Mouse (Mus musculus): ENCODE measurements around the gene Vmn2r19. TPM values are rescaled to one million over a fixed set of nuclear protein-coding genes. Genes with fewer than 3 reads are reported as not detected.

Gene Vmn2r19
- not detected in 2 replicates for polyA plus RNA-seq (2015; fragmentation: Nextera tagmentation; extraction: Ambion mirVana)

DNA sequence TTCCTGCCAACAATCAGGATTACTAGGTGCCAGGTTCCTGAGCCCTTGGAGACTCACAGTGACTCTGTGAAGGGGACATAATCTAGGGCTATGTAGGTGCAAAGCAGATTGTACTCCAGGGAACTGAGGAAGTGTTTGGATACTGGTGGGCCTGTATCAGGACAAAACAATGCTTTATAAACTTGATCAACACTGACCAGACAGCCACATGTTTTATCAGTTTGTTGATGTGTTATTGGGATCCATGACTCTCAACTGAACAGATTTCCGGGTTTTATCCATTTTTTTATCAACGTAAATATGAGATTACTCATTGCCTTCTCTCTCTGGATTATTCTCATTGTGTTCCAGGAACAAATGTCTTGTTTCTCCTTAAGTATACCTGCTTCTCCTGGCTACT, at the start of gene Vmn2r19:
Gene Vmn2r19, plus strand, starts transcription at position 301 of the 400 bp plus-strand sequence.
- Histone ChIP-seq H3K4me3 (replicated peaks) (no peak within 1 kb of the TSS), H3K27ac (replicated peaks) (no peak within 1 kb of the TSS), H3K9ac (replicated peaks) (no peak within 1 kb of the TSS), H3K4me2 (no peak within 1 kb of the TSS), H3K9me3 (replicated peaks) (no peaks in the 10 kb centered on the region), H3K27me3 (replicated peaks) (no peaks in the 10 kb centered on the region), H3K36me3 (no peaks in the 10 kb centered on the region), H3K4me1 (no peaks in the 10 kb centered on the region)
- WGBS: 89% methylated on average over 2 of the region's 2 CpGs
- ATAC-seq (ENCODE audit: low FRiP score): no peak

DNA sequence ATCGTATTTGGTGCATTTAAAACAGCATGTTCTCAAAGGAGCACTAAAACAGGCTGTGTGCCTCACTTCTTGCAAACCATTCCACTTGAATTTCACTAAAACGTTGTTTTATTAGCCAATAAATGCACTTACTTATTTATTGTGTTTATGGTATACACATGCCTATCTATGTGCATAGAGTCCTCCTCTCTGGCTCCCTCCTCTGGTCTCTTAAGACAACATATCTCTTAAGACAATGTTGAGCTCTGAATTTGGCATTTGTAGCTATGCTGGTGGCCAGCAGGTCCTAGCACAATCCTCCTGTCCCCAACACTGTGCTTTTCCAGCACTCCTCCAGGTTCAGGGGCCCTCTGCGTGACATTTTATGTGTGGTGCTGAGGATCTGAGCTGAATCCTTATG, 49.2 kb upstream of the Vmn2r19 start:
- ATAC-seq (ENCODE audit: low FRiP score): no peak
- H3K4me2 ChIP-seq: no peak overlapping the region
- WGBS: 78% methylated on average over 3 of the region's 3 CpGs
- H3K9me3 ChIP-seq (replicated peaks): no peaks in the 10 kb centered on the region
- no peaks in the 10 kb centered on the region for H3K36me3 ChIP-seq
- no peak overlapping the region for H3K27ac ChIP-seq (replicated peaks)
- no peak overlapping the region for H3K9ac ChIP-seq (replicated peaks)
- H3K4me3 ChIP-seq (replicated peaks): no peak overlapping the region
- H3K27me3 ChIP-seq (replicated peaks): no peaks in the 10 kb centered on the region
- no peaks in the 10 kb centered on the region for H3K4me1 ChIP-seq

DNA sequence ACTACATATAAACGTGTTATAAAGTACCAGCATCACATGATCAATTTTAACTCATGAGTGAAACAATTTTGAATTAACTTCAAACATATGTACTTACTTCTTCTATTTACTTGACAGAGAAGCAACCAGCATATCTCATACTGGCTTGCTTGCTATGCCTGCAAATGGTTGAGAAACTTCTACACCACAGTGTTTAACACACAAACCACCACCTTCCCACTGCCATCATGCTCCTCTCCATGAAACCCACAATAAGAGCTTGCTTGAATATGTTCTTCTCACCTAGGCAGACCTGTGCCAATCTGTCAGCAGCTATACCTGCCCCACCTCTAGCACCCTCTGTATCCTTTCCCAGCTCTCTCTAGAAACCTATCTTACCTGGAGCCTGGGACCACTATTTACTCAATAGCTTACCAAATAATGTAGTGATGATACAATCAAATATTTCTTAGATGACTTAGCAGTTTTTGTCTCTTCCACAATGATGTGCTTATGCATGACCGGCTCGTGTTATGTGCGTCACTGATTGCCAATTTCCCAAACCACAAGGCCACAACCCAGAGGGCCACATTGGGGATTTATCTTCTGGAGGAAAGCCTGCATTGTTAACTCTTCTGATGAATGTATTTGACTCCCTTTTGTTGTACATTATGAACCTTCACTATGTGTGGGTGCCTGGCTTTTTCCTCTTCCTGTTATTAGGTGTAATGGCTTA, 48.1 kb upstream of the Vmn2r19 start:
- Histone ChIP-seq H3K4me2 (no peak overlapping the region), H3K9ac (replicated peaks) (no peak overlapping the region), H3K4me1 (no peaks in the 10 kb centered on the region), H3K27me3 (replicated peaks) (no peaks in the 10 kb centered on the region), H3K27ac (replicated peaks) (no peak overlapping the region), H3K4me3 (replicated peaks) (no peak overlapping the region), H3K9me3 (replicated peaks) (no peaks in the 10 kb centered on the region), H3K36me3 (no peaks in the 10 kb centered on the region)
- ATAC-seq (ENCODE audit: low FRiP score): no peak
- WGBS: 87% methylated on average over 4 of the region's 4 CpGs

DNA sequence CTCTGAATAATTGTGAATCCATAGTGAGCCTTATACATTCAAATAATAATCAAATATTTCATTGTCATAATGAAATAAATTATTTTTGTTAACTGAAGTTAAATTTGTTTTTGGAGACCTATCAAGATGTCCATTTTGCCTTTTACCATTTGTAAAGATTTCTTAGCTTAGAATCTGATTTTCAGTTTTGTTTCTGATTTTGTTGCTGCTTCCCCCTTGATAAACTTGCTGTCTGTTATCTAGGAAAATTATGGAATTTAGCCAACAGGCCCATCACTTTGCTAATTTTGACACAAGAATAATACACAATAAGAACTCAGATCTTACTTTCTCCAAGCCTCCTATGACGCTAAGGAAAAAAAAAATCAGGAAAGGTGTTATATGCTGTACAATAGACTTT, 47.3 kb upstream of the Vmn2r19 start:
- no peaks in the 10 kb centered on the region for H3K9me3 ChIP-seq (replicated peaks)
- no peaks in the 10 kb centered on the region for H3K36me3 ChIP-seq
- ATAC-seq (ENCODE audit: low FRiP score): no peak
- H3K4me2 ChIP-seq: no peak overlapping the region
- no peaks in the 10 kb centered on the region for H3K4me1 ChIP-seq
- no peak overlapping the region for H3K4me3 ChIP-seq (replicated peaks)
- H3K27me3 ChIP-seq (replicated peaks): no peaks in the 10 kb centered on the region
- H3K9ac ChIP-seq (replicated peaks): no peak overlapping the region
- no peak overlapping the region for H3K27ac ChIP-seq (replicated peaks)
- WGBS: 93% methylated on average over 1 of the region's 1 CpGs

DNA sequence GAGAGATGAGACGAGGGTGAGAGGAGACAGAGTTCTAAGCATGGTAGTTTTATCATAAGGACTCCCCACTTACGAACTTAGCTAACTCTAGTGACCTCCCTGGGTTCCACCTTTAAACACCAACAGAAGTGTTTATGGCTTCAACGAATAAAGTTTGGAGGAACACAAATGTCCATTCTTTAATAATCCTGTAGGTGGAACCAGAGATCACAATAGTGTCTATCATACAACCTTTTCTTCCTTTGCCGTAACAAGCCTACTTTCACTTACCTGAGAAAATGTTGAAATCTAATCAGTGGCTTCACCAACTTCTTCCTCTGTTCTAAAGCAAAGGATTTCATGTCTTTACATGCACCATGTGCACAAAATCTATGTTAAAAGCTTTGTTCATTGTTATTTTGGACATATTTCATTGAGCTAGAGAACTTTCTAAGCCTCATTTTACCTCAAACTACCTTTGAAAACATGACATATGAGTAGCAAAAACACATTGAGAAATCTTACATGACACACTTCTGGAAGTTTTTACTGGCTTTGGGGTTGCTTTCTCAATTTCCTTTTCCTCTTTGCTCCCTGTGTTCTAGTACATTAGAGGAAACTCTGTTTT, 46.5 kb upstream of the Vmn2r19 start, which contains the start of gene Clec4d:
Gene Clec4d, plus strand, starts transcription at position 557 of the 607 bp plus-strand sequence.
- H3K36me3 ChIP-seq: no peaks in the 10 kb centered on the region
- ATAC-seq (ENCODE audit: low FRiP score): no peak

DNA sequence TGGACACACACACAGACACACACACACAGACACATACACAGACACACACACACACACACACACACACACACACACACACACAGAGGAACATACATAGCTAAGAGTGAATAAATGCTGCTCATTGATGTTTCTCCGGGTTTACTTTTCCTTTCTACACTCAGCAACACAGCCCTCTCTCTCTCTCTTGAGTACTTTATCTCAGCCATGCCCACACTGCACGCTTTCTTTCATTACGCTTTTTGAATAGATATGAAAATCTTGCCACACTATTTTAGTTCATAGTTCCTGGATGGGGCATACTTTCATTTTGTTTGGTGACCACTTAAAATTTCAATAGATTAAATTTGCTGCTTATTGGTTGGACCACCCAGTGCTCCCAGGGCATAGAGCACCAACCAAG, 43.9 kb upstream of the Vmn2r19 start:
- no peak overlapping the region for H3K27ac ChIP-seq (replicated peaks)
- no peaks in the 10 kb centered on the region for H3K4me1 ChIP-seq
- H3K4me3 ChIP-seq (replicated peaks): no peak overlapping the region
- no peaks in the 10 kb centered on the region for H3K9me3 ChIP-seq (replicated peaks)
- no peak overlapping the region for H3K4me2 ChIP-seq
- no peaks in the 10 kb centered on the region for H3K36me3 ChIP-seq
- no peaks in the 10 kb centered on the region for H3K27me3 ChIP-seq (replicated peaks)
- no peak overlapping the region for H3K9ac ChIP-seq (replicated peaks)
- WGBS: 93% methylated on average over 3 of the region's 3 CpGs
- ATAC-seq (ENCODE audit: low FRiP score): no peak

More for the DNA sequence above, 46.5 kb upstream of the Vmn2r19 start, which contains the start of gene Clec4d:
- Histone ChIP-seq H3K9me3 (replicated peaks) (no peaks in the 10 kb centered on the region), H3K27ac (replicated peaks) (no peak within 1 kb of the TSS), H3K27me3 (replicated peaks) (no peaks in the 10 kb centered on the region), H3K4me1 (no peaks in the 10 kb centered on the region), H3K9ac (replicated peaks) (no peak within 1 kb of the TSS), H3K4me2 (no peak within 1 kb of the TSS), H3K4me3 (replicated peaks) (no peak within 1 kb of the TSS)
- 82% methylated on average over 4 of the region's 4 CpGs for WGBS

DNA sequence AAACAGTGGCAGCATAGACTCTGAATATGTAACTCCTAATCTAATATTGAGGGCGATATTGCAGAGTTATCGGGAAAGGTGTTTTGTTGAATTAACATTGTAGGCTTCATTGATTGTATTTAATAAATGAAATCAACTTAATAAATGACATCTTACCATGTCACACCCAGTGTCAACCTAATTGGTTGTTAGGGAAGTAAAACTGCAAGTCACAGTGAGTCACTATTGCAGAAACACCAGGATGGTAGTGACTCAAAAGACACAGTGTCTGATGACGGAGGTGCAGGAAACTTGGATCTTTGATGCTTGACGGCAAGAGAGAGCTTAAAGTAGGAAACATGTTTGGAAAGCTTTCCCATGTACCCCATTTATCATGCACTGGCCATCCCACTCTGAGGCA, 42.3 kb upstream of the Vmn2r19 start:
- Histone ChIP-seq H3K9me3 (replicated peaks) (no peaks in the 10 kb centered on the region), H3K9ac (replicated peaks) (no peak overlapping the region), H3K27me3 (replicated peaks) (no peaks in the 10 kb centered on the region), H3K27ac (replicated peaks) (no peak overlapping the region), H3K4me1 (no peaks in the 10 kb centered on the region), H3K4me3 (replicated peaks) (no peak overlapping the region), H3K4me2 (no peak overlapping the region), H3K36me3 (no peaks in the 10 kb centered on the region)
- no peak for ATAC-seq (ENCODE audit: low FRiP score)
- 95% methylated on average over 4 of the region's 4 CpGs for WGBS

DNA sequence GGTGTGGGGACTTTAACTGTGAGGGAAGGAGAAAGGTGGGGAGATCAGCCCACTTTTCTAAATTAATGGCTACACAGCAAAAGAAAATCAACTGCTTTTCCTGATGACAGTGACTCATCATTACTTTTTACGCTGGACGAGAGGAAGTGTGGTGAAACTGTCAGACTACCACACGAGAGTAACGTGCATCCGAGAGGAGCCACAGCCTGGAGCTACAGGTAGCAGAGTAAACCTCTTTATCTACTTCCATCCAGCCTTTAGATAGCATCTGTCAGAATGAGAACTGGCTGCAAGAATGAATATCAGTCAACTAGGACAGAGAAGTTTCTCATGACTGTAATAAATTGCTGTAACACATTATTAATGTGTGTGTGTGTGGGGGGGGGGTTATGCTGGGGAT, 41.2 kb upstream of the Vmn2r19 start:
- Histone ChIP-seq H3K4me3 (replicated peaks) (no peak overlapping the region), H3K4me1 (no peaks in the 10 kb centered on the region), H3K4me2 (no peak overlapping the region), H3K27me3 (replicated peaks) (no peaks in the 10 kb centered on the region), H3K36me3 (no peaks in the 10 kb centered on the region), H3K27ac (replicated peaks) (no peak overlapping the region), H3K9me3 (replicated peaks) (no peaks in the 10 kb centered on the region), H3K9ac (replicated peaks) (no peak overlapping the region)
- WGBS: 86% methylated on average over 5 of the region's 5 CpGs
- ATAC-seq (ENCODE audit: low FRiP score): no peak

DNA sequence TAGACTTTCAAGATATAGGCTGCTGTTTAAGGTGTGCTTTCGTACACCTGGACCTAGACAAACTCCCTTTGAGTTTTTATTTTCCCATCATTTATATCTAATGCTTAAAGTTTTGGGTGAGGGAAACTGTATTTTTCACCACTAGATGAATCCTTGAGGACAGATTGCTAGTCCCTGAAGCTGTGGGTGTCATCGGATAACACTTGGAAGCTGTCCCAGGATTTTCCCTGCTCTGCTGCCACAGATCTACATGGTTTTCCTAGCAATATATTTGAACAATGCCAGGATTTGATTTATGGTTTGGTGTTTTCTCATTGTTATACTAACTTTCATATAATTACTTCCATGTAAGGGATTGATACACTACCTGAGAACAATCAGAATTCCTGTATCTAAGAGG, 28.7 kb upstream of the Vmn2r19 start:
- H3K4me1 ChIP-seq: no peaks in the 10 kb centered on the region
- no peak overlapping the region for H3K4me3 ChIP-seq (replicated peaks)
- 89% methylated on average over 2 of the region's 2 CpGs for WGBS
- no peaks in the 10 kb centered on the region for H3K36me3 ChIP-seq
- no peak overlapping the region for H3K4me2 ChIP-seq
- no peak overlapping the region for H3K27ac ChIP-seq (replicated peaks)
- no peaks in the 10 kb centered on the region for H3K27me3 ChIP-seq (replicated peaks)
- H3K9ac ChIP-seq (replicated peaks): no peak overlapping the region
- ATAC-seq (ENCODE audit: low FRiP score): no peak
- no peaks in the 10 kb centered on the region for H3K9me3 ChIP-seq (replicated peaks)

DNA sequence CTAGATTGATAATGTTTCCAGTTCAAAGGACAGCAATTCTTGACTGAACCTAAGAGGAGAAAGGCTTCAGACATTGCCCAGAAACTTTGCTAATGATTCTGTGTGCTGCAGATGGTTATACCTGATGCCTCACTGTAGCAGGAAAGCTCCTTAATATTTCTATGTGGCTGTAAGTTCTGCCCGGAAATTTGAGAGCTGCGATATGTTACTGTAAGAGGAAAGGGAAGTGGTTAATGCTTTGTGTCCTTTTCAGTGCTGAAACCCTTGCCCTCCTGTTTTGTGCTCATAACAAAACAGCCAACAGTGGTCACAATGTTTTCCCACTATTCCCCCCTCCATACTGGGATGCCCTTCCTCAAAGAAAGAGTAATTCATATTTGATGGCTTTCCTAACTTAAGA, 21.8 kb upstream of the Vmn2r19 start:
- WGBS: 91% methylated on average over 2 of the region's 2 CpGs
- Histone ChIP-seq H3K4me3 (replicated peaks) (no peak overlapping the region), H3K36me3 (no peaks in the 10 kb centered on the region), H3K27me3 (replicated peaks) (no peaks in the 10 kb centered on the region), H3K27ac (replicated peaks) (no peak overlapping the region), H3K9me3 (replicated peaks) (no peaks in the 10 kb centered on the region), H3K4me1 (no peaks in the 10 kb centered on the region), H3K9ac (replicated peaks) (no peak overlapping the region), H3K4me2 (no peak overlapping the region)
- ATAC-seq (ENCODE audit: low FRiP score): no peak

DNA sequence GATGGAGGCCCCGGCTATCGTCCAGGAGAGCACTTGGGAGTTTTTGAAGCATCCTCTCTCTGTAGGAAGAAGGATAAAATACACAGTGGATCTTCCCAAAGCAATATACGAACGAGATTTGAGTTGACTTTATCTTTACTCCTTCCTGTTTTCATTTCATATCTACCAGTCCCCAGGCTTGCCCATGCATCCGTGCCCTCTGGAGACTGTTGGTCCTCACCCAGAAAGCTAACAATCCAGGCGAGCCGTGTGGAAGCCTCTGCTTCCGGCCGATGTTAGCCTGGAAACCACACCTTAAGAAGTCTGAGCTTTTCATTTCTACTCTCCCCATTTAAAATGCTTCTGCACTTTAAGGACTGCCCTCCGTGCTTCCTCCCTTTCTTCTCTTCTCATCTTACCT, 19.2 kb upstream of the Vmn2r19 start:
- H3K36me3 ChIP-seq: no peaks in the 10 kb centered on the region
- no peak overlapping the region for H3K4me3 ChIP-seq (replicated peaks)
- H3K27ac ChIP-seq (replicated peaks): no peak overlapping the region
- H3K4me2 ChIP-seq: no peak overlapping the region
- ATAC-seq (ENCODE audit: low FRiP score): no peak
- no peaks in the 10 kb centered on the region for H3K4me1 ChIP-seq
- H3K9me3 ChIP-seq (replicated peaks): no peaks in the 10 kb centered on the region
- no peak overlapping the region for H3K9ac ChIP-seq (replicated peaks)
- H3K27me3 ChIP-seq (replicated peaks): no peaks in the 10 kb centered on the region
- WGBS: 85% methylated on average over 10 of the region's 10 CpGs

DNA sequence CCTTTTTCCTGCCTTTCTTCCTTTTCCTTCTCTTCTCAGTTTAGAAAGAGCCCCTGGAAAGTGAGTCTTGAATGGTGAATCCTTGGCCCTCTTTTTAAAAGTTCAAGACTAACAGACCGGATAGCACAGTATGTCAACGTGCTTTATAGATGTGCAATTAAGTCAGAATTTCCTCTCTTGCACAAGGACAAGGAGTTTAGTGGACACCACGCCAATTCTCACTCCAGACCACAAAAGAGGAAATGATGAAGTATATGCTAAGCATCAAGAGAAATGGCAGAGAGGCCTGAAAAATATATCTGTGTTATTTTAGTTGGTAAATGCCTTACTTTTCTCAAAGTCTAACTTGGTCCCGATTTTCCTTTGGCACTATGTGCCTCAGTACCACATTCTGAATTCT, 18.4 kb upstream of the Vmn2r19 start, which contains the start of gene Clec4e:
Gene Clec4e, minus strand, starts transcription at position 118 of the 400 bp plus-strand sequence.
- Histone ChIP-seq H3K4me2 (no peak within 1 kb of the TSS), H3K4me3 (replicated peaks) (no peak within 1 kb of the TSS), H3K27ac (replicated peaks) (no peak within 1 kb of the TSS), H3K9ac (replicated peaks) (no peak within 1 kb of the TSS), H3K4me1 (no peaks in the 10 kb centered on the region), H3K9me3 (replicated peaks) (no peaks in the 10 kb centered on the region), H3K36me3 (no peaks in the 10 kb centered on the region), H3K27me3 (replicated peaks) (no peaks in the 10 kb centered on the region)
- ATAC-seq (ENCODE audit: low FRiP score): no peak
- WGBS: 86% methylated on average over 4 of the region's 4 CpGs
